Mouse (Mus musculus) liver, postnatal 0 days (tissue): ENCODE results near the gene Kcnk7.

Experiments used
- CTCF ChIP-seq: sonication (generic); IDR thresholded peaks from 2 replicates; pipeline ENCODE4 v1.5.1; 2016; ENCODE audit warnings: antibody characterized with exemption, low read depth
- EP300 ChIP-seq: IDR thresholded peaks from 2 replicates; pipeline ENCODE4 v1.6.1; 2016; ENCODE audit warnings: antibody characterized with exemption, low read depth, mild to moderate bottlenecking

- TF ChIP-seq CTCF (no peak), EP300 (peak; percentile 36; the same call in 1 of the 2 replicates)
These were observed 27.3 kb downstream of the Kcnk7 start for GRCm38 (mm10) chr19:5731264-5731978.
